Mouse (Mus musculus) lung, embryonic 14.5 days (tissue): Measurements from ENCODE around the gene Efcab7. TPM values are rescaled to one million over a fixed set of nuclear protein-coding genes. Genes with fewer than 3 reads are reported as not detected.

Experiments used
- ATAC-seq: fragments of 200-750 bp; cut with Nextera tagmentation; 2 replicates; pipeline ENCODE4 v1.8.0; 2017; ENCODE audit warnings: mild to moderate bottlenecking, moderate TSS enrichment, moderate library complexity; ENCODE audit not compliant: insufficient read depth
- DNase-seq: peaks from one replicate; pipeline ENCODE4 v3.0.0-alpha.2; 2015
- H3K27ac ChIP-seq: fragments of 300-500 bp; sonication (generic); 2 replicates; pipeline ENCODE4 v1.5.1; 2014; ENCODE audit warnings: low read depth, mild to moderate bottlenecking, moderate library complexity
- H3K27me3 ChIP-seq: fragments of 300-500 bp; sonication (generic); 2 replicates; pipeline ENCODE4 v1.6.1; 2014; ENCODE audit warnings: low read length, control low read depth; ENCODE audit not compliant: insufficient read depth
- H3K36me3 ChIP-seq: fragments of 300-500 bp; sonication (generic); 2 replicates; pipeline ENCODE4 v1.6.1; 2014; ENCODE audit warnings: control low read depth; ENCODE audit not compliant: insufficient read depth
- H3K4me1 ChIP-seq: fragments of 300-500 bp; sonication (generic); 2 replicates; pipeline ENCODE4 v1.6.1; 2014; ENCODE audit warnings: antibody characterized with exemption, control low read depth; ENCODE audit not compliant: insufficient read depth
- H3K4me2 ChIP-seq: fragments of 300-500 bp; sonication (generic); 2 replicates; pipeline ENCODE4 v1.6.1; 2014; ENCODE audit warnings: mild to moderate bottlenecking
- H3K4me3 ChIP-seq: fragments of 300-500 bp; sonication (generic); 2 replicates; pipeline ENCODE4 v1.5.1; 2014; ENCODE audit warnings: low read depth, low read length
- H3K9ac ChIP-seq: fragments of 300-500 bp; sonication (generic); 2 replicates; pipeline ENCODE4 v1.6.1; 2014
- H3K9me3 ChIP-seq: fragments of 300-500 bp; sonication (generic); 2 replicates; pipeline ENCODE4 v1.6.1; 2016; ENCODE audit warnings: low read depth, low read length, control low read depth
- CTCF ChIP-seq: IDR thresholded peaks from 2 replicates; pipeline ENCODE4 v1.5.1; 2016; ENCODE audit warnings: antibody characterized with exemption, low read depth
- WGBS: fragments of 180-500 bp; shearing (Covaris S2); extraction: QIAGEN DNeasy Blood & Tissue Kit; methylation state at CpG from one replicate; pipeline ENCODE4 v1.1.7; 2014; 5-methylcytosine and 5-hydroxymethylcytosine counted together
- polyA plus RNA-seq: library from polyadenylated mRNA; unstranded; fragments of >200 nt; fragmentation: Nextera tagmentation; extraction: Ambion mirVana; gene quantifications from 2 replicates; pipeline ENCODE4 v1.2.1, GENCODE M21; 2014

Gene Efcab7
- polyA plus RNA-seq, 1 experiment from 2014 or later: 25.6 TPM

DNA sequence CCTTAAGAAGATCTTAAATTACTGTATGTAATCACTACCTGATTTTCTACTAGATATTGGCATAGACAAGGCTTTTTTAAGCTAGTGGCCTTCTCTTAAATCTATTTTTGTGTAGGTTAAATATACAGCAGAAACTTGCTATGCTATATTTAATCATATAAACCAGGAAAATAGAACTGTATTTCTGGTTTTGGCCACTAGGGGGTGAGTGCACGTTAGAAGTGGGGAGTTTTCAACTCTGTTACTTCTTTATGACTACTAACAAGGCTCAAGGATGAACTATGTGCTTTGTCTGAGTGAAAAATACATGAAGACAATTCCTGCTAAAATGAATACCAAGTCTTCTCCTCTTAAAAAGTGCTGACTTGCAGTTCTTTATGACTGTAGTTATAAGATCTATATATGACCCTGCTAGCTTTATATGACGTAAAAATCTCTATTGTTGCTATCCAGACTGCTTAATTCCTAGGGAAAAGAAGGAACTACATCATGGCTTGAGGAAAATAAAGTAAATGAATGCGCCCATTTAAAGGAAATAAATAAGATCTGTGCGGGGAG is 85.0 kb downstream of the Efcab7 start:
- 68% methylated on average over 4 of the region's 4 CpGs for WGBS

GRCm38 (mm10) chr4:99926380-99926779 is 97.4 kb downstream of the Efcab7 start:
- H3K9ac ChIP-seq: no peak overlapping the region
- H3K27ac ChIP-seq: no peak overlapping the region
- peaks cover 7% of the 10 kb centered on the region for H3K4me1 ChIP-seq
- WGBS: 86% methylated on average over 4 of the region's 4 CpGs
- DNase-seq (no peak), ATAC-seq (no peak)
- H3K4me2 ChIP-seq: no peak overlapping the region
- H3K4me3 ChIP-seq: no peak overlapping the region
- H3K27me3 ChIP-seq: no peaks in the 10 kb centered on the region
- H3K36me3 ChIP-seq: no peaks in the 10 kb centered on the region
- no peak for TF ChIP-seq CTCF
- no peaks in the 10 kb centered on the region for H3K9me3 ChIP-seq

More for the DNA sequence above, 85.0 kb downstream of the Efcab7 start:
- Histone ChIP-seq H3K4me3 (no peak overlapping the region), H3K9me3 (no peaks in the 10 kb centered on the region), H3K9ac (no peak overlapping the region), H3K36me3 (peaks cover 4% of the 10 kb centered on the region; the same call in 1 of the 2 replicates), H3K4me1 (no peaks in the 10 kb centered on the region), H3K27ac (no peak overlapping the region), H3K4me2 (no peak overlapping the region), H3K27me3 (no peaks in the 10 kb centered on the region)
- ATAC-seq: no peak
- peak; percentile 76 for TF ChIP-seq CTCF
- DNase-seq: peak; percentile 85

GRCm38 (mm10) chr4:99928521-99928920 is 99.5 kb downstream of the Efcab7 start:
- peak; percentile 56 for DNase-seq
- H3K4me2 ChIP-seq: peak overlapping the region; percentile 92; the same call in 1 of the 2 replicates
- H3K9ac ChIP-seq: no peak overlapping the region

GRCm38 (mm10) chr4:99929149-99929612 is 100.2 kb downstream of the Efcab7 start, which contains the start of gene Pgm1:
TSS of gene Pgm1 (plus strand) at chr4:99929414.
- DNase-seq (peak; percentile 78), ATAC-seq (peak; percentile 87)
- peak within 1 kb of the TSS; percentile 92 for H3K4me2 ChIP-seq
- peak within 1 kb of the TSS; percentile 91 for H3K27ac ChIP-seq
- peaks cover 7% of the 10 kb centered on the region for H3K4me1 ChIP-seq
- no peaks in the 10 kb centered on the region for H3K36me3 ChIP-seq
- H3K4me3 ChIP-seq: peak within 1 kb of the TSS; percentile 66
- H3K27me3 ChIP-seq: no peaks in the 10 kb centered on the region
- WGBS: 3% methylated on average over 23 of the region's 23 CpGs
- no peak for TF ChIP-seq CTCF
- no peaks in the 10 kb centered on the region for H3K9me3 ChIP-seq
- H3K9ac ChIP-seq: peak within 1 kb of the TSS; percentile 74

More at GRCm38 (mm10) chr4:99928521-99928920, 99.5 kb downstream of the Efcab7 start:
- Histone ChIP-seq H3K27ac (no peak overlapping the region), H3K36me3 (no peaks in the 10 kb centered on the region), H3K4me1 (peaks cover 7% of the 10 kb centered on the region), H3K27me3 (no peaks in the 10 kb centered on the region), H3K4me3 (no peak overlapping the region), H3K9me3 (no peaks in the 10 kb centered on the region)
- WGBS: 31% methylated on average over 6 of the region's 6 CpGs
- TF ChIP-seq CTCF: no peak
- ATAC-seq: no peak

DNA sequence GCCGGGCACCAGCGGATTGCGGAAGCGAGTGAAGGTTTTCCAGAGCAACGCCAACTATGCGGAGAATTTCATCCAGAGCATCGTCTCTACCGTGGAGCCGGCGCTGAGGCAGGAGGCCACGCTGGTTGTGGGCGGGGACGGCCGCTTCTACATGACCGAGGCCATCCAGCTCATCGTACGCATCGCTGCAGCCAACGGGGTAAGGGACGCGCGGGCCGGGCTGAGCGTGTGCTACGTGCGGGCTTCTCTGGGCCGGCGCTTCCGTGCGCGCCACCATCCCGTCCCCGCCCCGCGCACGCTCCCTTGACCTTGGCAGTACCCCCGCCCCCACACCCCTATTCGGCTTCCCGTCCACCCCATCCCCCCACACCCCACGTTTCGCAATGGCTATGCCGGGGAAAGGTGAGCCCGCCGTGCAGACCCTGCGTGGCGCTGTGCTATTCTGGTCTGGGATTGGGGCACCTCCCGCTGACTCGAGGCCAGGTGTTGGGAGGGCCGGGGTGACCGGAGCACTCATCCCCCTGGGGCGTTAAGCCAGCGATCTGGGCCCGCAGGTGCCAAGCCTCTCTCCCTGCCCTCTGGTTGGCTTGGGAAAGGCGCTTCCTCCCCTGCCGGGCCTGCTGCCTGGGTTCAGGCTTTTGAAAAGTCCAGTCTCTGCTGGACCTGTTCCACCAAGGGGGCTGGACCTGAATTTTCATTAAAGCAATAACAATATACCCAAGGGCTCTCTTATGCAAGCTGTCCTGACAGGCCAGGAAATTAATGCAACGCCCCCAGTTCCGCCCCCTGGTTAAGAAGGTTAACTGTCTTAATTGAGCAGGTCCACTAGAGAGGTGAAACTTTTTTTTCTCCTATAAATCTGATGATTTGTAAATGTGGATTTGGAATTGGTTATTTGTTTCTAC is 100.9 kb downstream of the Efcab7 start, which contains the start of gene Itgb3bp:
Gene Itgb3bp (minus strand): TSS at position 201 of the 905 bp plus-strand sequence.
- ATAC-seq: peak; percentile 96
- TF ChIP-seq CTCF: no peak
- Histone ChIP-seq H3K4me2 (peak within 1 kb of the TSS; percentile 92), H3K9ac (peak within 1 kb of the TSS; percentile 74), H3K36me3 (no peaks in the 10 kb centered on the region), H3K27me3 (no peaks in the 10 kb centered on the region), H3K4me1 (peaks cover 7% of the 10 kb centered on the region), H3K27ac (peak within 1 kb of the TSS; percentile 91), H3K9me3 (no peaks in the 10 kb centered on the region), H3K4me3 (peak within 1 kb of the TSS; percentile 66)
- WGBS: 1% methylated on average over 56 of the region's 57 CpGs
- DNase-seq: peak; percentile 90

DNA sequence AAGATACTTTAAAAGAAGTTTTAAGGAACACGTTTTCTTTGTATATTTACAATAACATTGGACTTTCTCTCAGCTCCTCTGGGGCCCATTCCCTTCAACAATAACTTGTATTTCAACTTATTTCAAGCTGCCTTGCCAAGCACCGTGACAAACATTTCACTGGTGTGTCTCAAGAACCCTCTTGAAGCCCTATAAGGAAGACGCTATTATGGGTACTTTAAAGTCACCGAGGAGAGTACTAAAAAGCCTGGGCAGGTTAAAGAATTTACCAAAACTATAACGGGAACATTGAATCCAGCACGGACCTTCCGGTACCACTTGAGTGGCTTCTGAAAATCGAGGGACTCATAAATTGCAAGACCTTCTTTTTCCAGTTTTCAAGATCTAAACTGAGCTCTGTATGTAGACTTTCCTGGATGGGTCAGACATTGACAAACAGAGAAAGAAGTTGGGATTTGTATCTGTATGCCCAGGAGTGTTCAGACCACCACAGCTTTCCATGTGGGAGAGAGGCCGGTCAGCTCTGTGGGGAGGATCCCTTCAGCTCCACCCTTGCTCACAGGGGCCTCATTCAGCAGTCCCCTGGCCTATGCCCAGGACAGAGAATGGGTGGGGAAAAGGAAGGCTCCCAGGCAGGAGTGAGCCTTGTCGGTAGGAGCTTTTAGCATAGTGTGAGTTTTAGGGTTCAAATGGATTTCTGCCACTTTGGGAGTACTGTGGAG is 101.7 kb downstream of the Efcab7 start:
- Histone ChIP-seq H3K9ac (0 out of 2 replicates have a peak overlapping the region, but pooled peaks have one; percentile 5), H3K4me1 (peaks cover 7% of the 10 kb centered on the region), H3K4me2 (peak overlapping the region; percentile 92), H3K36me3 (no peaks in the 10 kb centered on the region), H3K9me3 (no peaks in the 10 kb centered on the region), H3K27ac (peak overlapping the region; percentile 31; the same call in 1 of the 2 replicates), H3K4me3 (peak overlapping the region; percentile 66), H3K27me3 (no peaks in the 10 kb centered on the region)
- ATAC-seq (no peak), DNase-seq (peak; percentile 33)
- no peak for TF ChIP-seq CTCF
- WGBS: 34% methylated on average over 10 of the region's 10 CpGs
